Mouse (Mus musculus): ENCODE measurements at regions not wholly inside any gene's neighbourhood (a gene's known extent, or its start where the extent isn't known, plus 50 kb on each side); places are given as distances from the start of the nearest gene placed in this dataset.

GRCm38 (mm10) chr3:143947079-143947937 lies 257.7 kb downstream of the Lmo4 start:
- no peak for DNase-seq (ENCODE audit: low read depth, low spot score)

- DNase-seq (ENCODE audit: low read depth, low spot score) = no peak
Observed at GRCm38 (mm10) chr3:143939068-143939709, 265.8 kb downstream of the Lmo4 start.

GRCm38 (mm10) chr3:143925322-143925721 lies 279.7 kb downstream of the Lmo4 start:
- no peak for DNase-seq (ENCODE audit: low read depth, low spot score)

GRCm38 (mm10) chr3:143919744-143920143 lies 285.3 kb downstream of the Lmo4 start:
- DNase-seq (ENCODE audit: low read depth, low spot score) = no peak

GRCm38 (mm10) chr3:143914341-143915217 lies 290.4 kb downstream of the Lmo4 start:
- DNase-seq (ENCODE audit: low read depth, low spot score) = peak; percentile 6

- no peak for DNase-seq (ENCODE audit: low read depth, low spot score)
Observed at GRCm38 (mm10) chr3:143913044-143913574, 291.9 kb downstream of the Lmo4 start.

GRCm38 (mm10) chr3:143912433-143912832 lies 292.6 kb downstream of the Lmo4 start:
- DNase-seq (ENCODE audit: low read depth, low spot score) = no peak

GRCm38 (mm10) chr3:143909341-143909740 lies 295.7 kb downstream of the Lmo4 start:
- no peak for DNase-seq (ENCODE audit: low read depth, low spot score)

- DNase-seq (ENCODE audit: low read depth, low spot score) = no peak
Observed at GRCm38 (mm10) chr3:143903421-143903820, 301.6 kb downstream of the Lmo4 start.

GRCm38 (mm10) chr3:143880813-143881212 lies 324.2 kb downstream of the Lmo4 start:
- DNase-seq (ENCODE audit: low read depth, low spot score) = no peak

- no peak for DNase-seq (ENCODE audit: low read depth, low spot score)
Observed at GRCm38 (mm10) chr3:143873876-143874275, 331.1 kb downstream of the Lmo4 start.

GRCm38 (mm10) chr3:143866521-143866920 lies 338.5 kb downstream of the Lmo4 start:
- DNase-seq (ENCODE audit: low read depth, low spot score) = no peak

GRCm38 (mm10) chr3:143865626-143866025 lies 339.4 kb downstream of the Lmo4 start:
- no peak for DNase-seq (ENCODE audit: low read depth, low spot score)

- DNase-seq (ENCODE audit: low read depth, low spot score) = no peak
Observed at GRCm38 (mm10) chr3:143864490-143864889, 340.5 kb downstream of the Lmo4 start.

GRCm38 (mm10) chr3:143862531-143862930 lies 342.5 kb downstream of the Lmo4 start:
- no peak for DNase-seq (ENCODE audit: low read depth, low spot score)

- no peak for DNase-seq (ENCODE audit: low read depth, low spot score)
Observed at GRCm38 (mm10) chr3:143861866-143862265, 343.2 kb downstream of the Lmo4 start.

GRCm38 (mm10) chr3:143835611-143836240 lies 369.3 kb downstream of the Lmo4 start:
- DNase-seq (ENCODE audit: low read depth, low spot score) = no peak

- DNase-seq (ENCODE audit: low read depth, low spot score) = no peak
Observed at GRCm38 (mm10) chr3:143834725-143835124, 370.3 kb downstream of the Lmo4 start.

GRCm38 (mm10) chr3:143823395-143823777 lies 381.6 kb downstream of the Lmo4 start:
- DNase-seq (ENCODE audit: low read depth, low spot score) = no peak

GRCm38 (mm10) chr3:143822564-143823394 lies 382.2 kb downstream of the Lmo4 start:
- DNase-seq (ENCODE audit: low read depth, low spot score) = no peak

Data from retina, postnatal 7 days (tissue).